Mouse (Mus musculus): ENCODE measurements around the gene Snx29.
"Not testable (repeated sequence)": the region's sequence is repeated elsewhere in the genome, so short reads cannot be mapped to it uniquely, and the experiment has no call there.

The Snx29 gene

GRCm38 (mm10) chr16:11322409-11323323, at the start of gene Snx29:
Gene Snx29, plus strand, starts transcription at chr16:11322908.
- peak; percentile 96 to 98 for DNase-seq (ENCODE audit: low spot score in 2 of 2)

GRCm38 (mm10) chr16:11276888-11277287, 45.8 kb upstream of the Snx29 start:
- no peak for DNase-seq (ENCODE audit: low spot score in 2 of 2)

GRCm38 (mm10) chr16:11278778-11279177, 43.9 kb upstream of the Snx29 start:
- DNase-seq (ENCODE audit: low spot score in 2 of 2): no peak

GRCm38 (mm10) chr16:11282655-11283232, 40.0 kb upstream of the Snx29 start:
- DNase-seq (ENCODE audit: low spot score in 2 of 2): no peak

GRCm38 (mm10) chr16:11284881-11285280, 37.8 kb upstream of the Snx29 start:
- DNase-seq (ENCODE audit: low spot score in 2 of 2): no peak

- DNase-seq (ENCODE audit: low spot score in 2 of 2): no peak
These were observed 36.8 kb upstream of the Snx29 start for GRCm38 (mm10) chr16:11285949-11286348.

- DNase-seq (ENCODE audit: low spot score in 2 of 2): not testable (repeated sequence)
These were observed 33.8 kb upstream of the Snx29 start for GRCm38 (mm10) chr16:11288873-11289272.

- not testable (repeated sequence) for DNase-seq (ENCODE audit: low spot score in 2 of 2)
These were observed 27.1 kb upstream of the Snx29 start for GRCm38 (mm10) chr16:11295583-11295982.

- DNase-seq (ENCODE audit: low spot score in 2 of 2): not testable (repeated sequence)
These were observed 25.0 kb upstream of the Snx29 start for GRCm38 (mm10) chr16:11297700-11298099.

- no peak for DNase-seq (ENCODE audit: low spot score in 2 of 2)
These were observed 19.0 kb upstream of the Snx29 start for GRCm38 (mm10) chr16:11303741-11304140.

- DNase-seq (ENCODE audit: low spot score in 2 of 2): no peak
These were observed 17.2 kb upstream of the Snx29 start for GRCm38 (mm10) chr16:11305531-11305930.

- DNase-seq (ENCODE audit: low spot score in 2 of 2): no peak
These were observed 9.2 kb upstream of the Snx29 start, which contains the start of gene Tnfrsf17 for GRCm38 (mm10) chr16:11313512-11313911. Gene Tnfrsf17, plus strand, starts transcription at chr16:11313812.

- no peak for DNase-seq (ENCODE audit: low spot score in 2 of 2)
These were observed 6.9 kb upstream of the Snx29 start for GRCm38 (mm10) chr16:11315786-11316320.

GRCm38 (mm10) chr16:11316748-11317147, 6.0 kb upstream of the Snx29 start:
- DNase-seq (ENCODE audit: low spot score in 2 of 2): no peak

GRCm38 (mm10) chr16:11317324-11317723, 5.4 kb upstream of the Snx29 start:
- DNase-seq (ENCODE audit: low spot score in 2 of 2): no peak

GRCm38 (mm10) chr16:11323324-11324051, 780 bp downstream of the Snx29 start:
- DNase-seq (ENCODE audit: low spot score in 2 of 2): no peak

GRCm38 (mm10) chr16:11330081-11330800, 7.5 kb downstream of the Snx29 start:
- DNase-seq (ENCODE audit: low spot score in 2 of 2): no peak

- DNase-seq (ENCODE audit: low spot score in 2 of 2): no peak
These were observed 8.3 kb downstream of the Snx29 start for GRCm38 (mm10) chr16:11331030-11331429.

GRCm38 (mm10) chr16:11343292-11343815, 20.6 kb downstream of the Snx29 start:
- DNase-seq (ENCODE audit: low spot score in 2 of 2): no peak

GRCm38 (mm10) chr16:11351903-11352302, 29.2 kb downstream of the Snx29 start:
- DNase-seq (ENCODE audit: low spot score in 2 of 2): no peak

GRCm38 (mm10) chr16:11359173-11359572, 36.5 kb downstream of the Snx29 start:
- DNase-seq (ENCODE audit: low spot score in 2 of 2): no peak

Measured in spleen, postnatal 14 days (tissue).